Mouse (Mus musculus): ENCODE measurements around the gene Nans. TPM values are rescaled to one million over a fixed set of nuclear protein-coding genes. Genes with fewer than 3 reads are reported as not detected.

Gene Nans
- polyA plus RNA-seq, 1 experiment from 2014 or later: 81.3 TPM

DNA sequence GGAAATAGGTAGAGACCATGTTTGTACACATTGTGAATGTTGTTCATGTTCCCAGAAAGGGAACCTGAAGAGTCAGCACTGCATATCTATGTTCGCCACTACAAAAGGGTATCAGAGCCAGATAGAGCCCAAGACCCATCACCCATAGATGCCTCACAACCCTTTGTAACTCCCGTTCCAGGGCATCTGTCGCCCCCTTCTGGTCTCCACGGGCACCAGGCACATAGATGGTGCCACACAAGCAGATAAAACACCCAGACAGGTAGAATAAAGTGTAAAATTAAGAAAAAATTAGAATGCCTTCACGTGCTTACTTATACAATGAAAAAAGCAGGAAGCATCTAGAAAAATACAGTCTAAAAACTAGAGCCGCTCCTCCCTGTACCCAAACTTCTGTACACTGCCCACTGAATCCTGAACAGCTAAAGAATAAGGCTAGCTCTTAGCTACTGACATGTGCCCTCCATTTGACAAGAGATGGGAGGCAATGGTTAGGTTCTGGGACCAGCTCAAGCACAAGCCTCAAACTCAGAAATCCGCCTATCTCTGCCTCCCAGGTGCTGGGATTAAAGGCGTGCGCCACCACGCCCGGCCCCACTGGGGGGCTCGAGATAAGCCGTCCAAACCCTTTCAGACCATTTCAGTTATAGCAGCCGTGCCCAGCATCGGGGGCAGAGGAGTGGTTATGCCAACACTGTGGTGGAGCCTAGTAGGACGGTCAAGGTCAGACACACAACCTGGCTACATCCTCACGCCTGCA, 37.9 kb downstream of the Nans start:
- Histone ChIP-seq H3K27ac (ENCODE audit: low read depth, low read length) (no peak overlapping the region), H3K4me2 (replicated peaks; ENCODE audit: low read depth) (peak overlapping the region; percentile 69), H3K4me3 (ENCODE audit: low read depth, low read length) (peak overlapping the region; percentile 29), H3K9me3 (ENCODE audit: control insufficient read depth) (no peaks in the 10 kb centered on the region), H3K27me3 (replicated peaks; ENCODE audit: control insufficient read depth, insufficient read depth, low read length) (no peaks in the 10 kb centered on the region), H3K9ac (ENCODE audit: low read depth, low read length) (0 out of 2 replicates have a peak overlapping the region, but pooled peaks have one; percentile 40), H3K36me3 (ENCODE audit: control insufficient read depth, insufficient read depth) (peaks cover 14% of the 10 kb centered on the region), H3K4me1 (replicated peaks; ENCODE audit: control insufficient read depth, insufficient read depth, low read length) (0 out of 2 replicates have a peak, but pooled peaks cover 3% of the 10 kb centered on the region)
- peak; percentile 67 for TF ChIP-seq CTCF (IDR thresholded peaks at IDR 0.05; ENCODE audit: low read depth)
- peak; percentile 17 for ATAC-seq
- WGBS: 39% methylated on average over 17 of the region's 17 CpGs

DNA sequence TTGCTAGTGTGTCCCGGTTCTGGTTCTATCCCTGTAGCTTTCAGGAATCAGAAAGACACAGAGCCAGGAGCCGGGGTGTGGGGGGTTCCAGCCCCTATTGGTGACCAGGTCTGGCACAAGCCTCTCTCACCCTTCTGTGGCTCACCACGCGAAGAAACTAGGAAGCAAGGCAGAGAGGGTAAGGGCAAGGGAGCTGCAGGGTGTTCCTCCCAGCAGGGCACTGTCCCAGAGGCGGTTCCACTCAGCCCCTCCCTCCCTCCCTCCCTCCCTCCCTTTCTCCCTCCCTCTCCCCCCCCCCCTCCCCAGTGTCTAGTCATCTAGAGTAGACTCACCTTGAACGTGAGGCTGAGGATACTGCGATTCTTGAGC, 38.5 kb downstream of the Nans start:
- Histone ChIP-seq H3K27me3 (replicated peaks; ENCODE audit: control insufficient read depth, insufficient read depth, low read length) (no peaks in the 10 kb centered on the region), H3K4me1 (replicated peaks; ENCODE audit: control insufficient read depth, insufficient read depth, low read length) (0 out of 2 replicates have a peak, but pooled peaks cover 3% of the 10 kb centered on the region), H3K9ac (ENCODE audit: low read depth, low read length) (peak overlapping the region; percentile 40; the same call in 1 of the 2 replicates), H3K9me3 (ENCODE audit: control insufficient read depth) (no peaks in the 10 kb centered on the region), H3K4me2 (replicated peaks; ENCODE audit: low read depth) (peak overlapping the region; percentile 69), H3K36me3 (ENCODE audit: control insufficient read depth, insufficient read depth) (peaks cover 9% of the 10 kb centered on the region), H3K27ac (ENCODE audit: low read depth, low read length) (no peak overlapping the region), H3K4me3 (ENCODE audit: low read depth, low read length) (peak overlapping the region; percentile 29)
- WGBS: 5% methylated on average over 7 of the region's 7 CpGs
- peak; percentile 50 for ATAC-seq
- no peak for TF ChIP-seq CTCF (IDR thresholded peaks at IDR 0.05; ENCODE audit: low read depth)

DNA sequence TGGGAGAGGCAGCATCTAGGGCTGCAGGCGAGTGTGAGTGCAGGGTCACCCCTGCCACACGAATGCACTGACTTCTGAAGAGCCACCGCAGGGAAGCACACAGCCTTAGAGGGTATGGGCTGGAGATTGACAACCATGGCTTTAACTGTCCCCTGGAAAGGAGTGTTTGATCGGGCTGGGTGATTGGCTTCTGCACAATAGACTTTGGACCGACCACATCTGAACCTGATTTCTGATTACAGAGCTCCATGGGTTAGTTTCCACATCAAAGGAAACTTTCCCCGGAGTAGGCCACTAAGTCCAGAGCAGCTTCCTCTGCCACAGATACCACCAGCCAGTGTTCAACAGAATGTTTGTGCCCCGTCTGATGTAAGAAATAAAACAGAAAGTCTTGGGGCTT, 40.7 kb downstream of the Nans start:
- Histone ChIP-seq H3K4me3 (ENCODE audit: low read depth, low read length) (no peak overlapping the region), H3K4me2 (replicated peaks; ENCODE audit: low read depth) (0 out of 2 replicates have a peak overlapping the region, but pooled peaks have one; percentile 17), H3K9me3 (ENCODE audit: control insufficient read depth) (no peaks in the 10 kb centered on the region), H3K9ac (ENCODE audit: low read depth, low read length) (no peak overlapping the region), H3K27me3 (replicated peaks; ENCODE audit: control insufficient read depth, insufficient read depth, low read length) (0 out of 2 replicates have a peak, but pooled peaks cover 4% of the 10 kb centered on the region), H3K4me1 (replicated peaks; ENCODE audit: control insufficient read depth, insufficient read depth, low read length) (0 out of 2 replicates have a peak, but pooled peaks cover 3% of the 10 kb centered on the region), H3K27ac (ENCODE audit: low read depth, low read length) (peak overlapping the region; percentile 15; the same call in 1 of the 2 replicates), H3K36me3 (ENCODE audit: control insufficient read depth, insufficient read depth) (no peaks in the 10 kb centered on the region)
- peak; percentile 52 for ATAC-seq
- WGBS: 33% methylated on average over 7 of the region's 7 CpGs
- TF ChIP-seq CTCF (IDR thresholded peaks at IDR 0.05; ENCODE audit: low read depth): no peak

DNA sequence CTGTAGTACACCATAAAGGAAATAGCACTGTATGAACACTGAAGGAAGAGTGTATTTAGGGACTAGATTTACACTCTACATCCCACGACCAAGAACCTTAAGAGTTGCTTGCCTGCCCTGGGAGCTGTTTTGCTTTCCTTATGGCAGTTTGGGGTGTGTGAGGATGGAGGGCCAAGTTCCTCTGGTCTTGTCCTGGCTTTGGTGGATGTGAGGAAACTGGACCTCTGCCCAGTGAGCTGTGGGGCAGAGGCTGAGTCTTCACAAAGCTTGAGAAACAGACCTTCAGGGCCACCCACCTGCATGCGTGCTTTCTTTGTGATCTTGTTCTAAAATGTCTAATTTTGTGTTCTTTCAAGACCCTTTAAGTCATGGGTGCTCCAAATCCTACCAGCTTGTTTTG, 43.5 kb downstream of the Nans start:
- Histone ChIP-seq H3K27me3 (replicated peaks; ENCODE audit: control insufficient read depth, insufficient read depth, low read length) (0 out of 2 replicates have a peak, but pooled peaks cover 4% of the 10 kb centered on the region), H3K36me3 (ENCODE audit: control insufficient read depth, insufficient read depth) (no peaks in the 10 kb centered on the region), H3K9me3 (ENCODE audit: control insufficient read depth) (no peaks in the 10 kb centered on the region), H3K9ac (ENCODE audit: low read depth, low read length) (no peak overlapping the region), H3K4me1 (replicated peaks; ENCODE audit: control insufficient read depth, insufficient read depth, low read length) (0 out of 2 replicates have a peak, but pooled peaks cover 3% of the 10 kb centered on the region), H3K4me2 (replicated peaks; ENCODE audit: low read depth) (no peak overlapping the region), H3K4me3 (ENCODE audit: low read depth, low read length) (no peak overlapping the region), H3K27ac (ENCODE audit: low read depth, low read length) (no peak overlapping the region)
- 83% methylated on average over 2 of the region's 2 CpGs for WGBS
- ATAC-seq: no peak
- TF ChIP-seq CTCF (IDR thresholded peaks at IDR 0.05; ENCODE audit: low read depth): no peak

DNA sequence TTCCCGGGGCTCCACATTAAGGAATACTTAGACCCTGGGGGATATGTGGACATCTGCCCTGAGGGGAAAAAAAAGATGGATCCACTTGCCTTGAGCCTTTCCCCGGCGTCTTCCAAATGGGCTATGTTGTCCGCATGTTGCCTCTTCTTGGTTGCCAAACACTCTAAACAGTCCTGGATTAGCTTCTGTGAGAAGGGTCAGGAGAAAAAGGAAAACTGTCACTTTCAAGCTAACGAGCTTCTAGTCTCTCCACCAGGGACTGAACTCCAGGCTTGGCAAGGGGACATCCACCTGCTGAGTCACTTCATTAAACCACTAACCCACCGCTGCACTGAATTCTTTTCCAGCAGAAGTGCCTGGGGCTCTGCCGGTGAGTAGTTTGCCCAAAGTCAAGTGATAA, 43.9 kb downstream of the Nans start:
- Histone ChIP-seq H3K27ac (ENCODE audit: low read depth, low read length) (no peak overlapping the region), H3K36me3 (ENCODE audit: control insufficient read depth, insufficient read depth) (no peaks in the 10 kb centered on the region), H3K9ac (ENCODE audit: low read depth, low read length) (no peak overlapping the region), H3K4me1 (replicated peaks; ENCODE audit: control insufficient read depth, insufficient read depth, low read length) (0 out of 2 replicates have a peak, but pooled peaks cover 3% of the 10 kb centered on the region), H3K4me3 (ENCODE audit: low read depth, low read length) (no peak overlapping the region), H3K9me3 (ENCODE audit: control insufficient read depth) (no peaks in the 10 kb centered on the region), H3K4me2 (replicated peaks; ENCODE audit: low read depth) (no peak overlapping the region), H3K27me3 (replicated peaks; ENCODE audit: control insufficient read depth, insufficient read depth, low read length) (0 out of 2 replicates have a peak, but pooled peaks cover 4% of the 10 kb centered on the region)
- ATAC-seq: no peak
- WGBS: 88% methylated on average over 7 of the region's 7 CpGs
- no peak for TF ChIP-seq CTCF (IDR thresholded peaks at IDR 0.05; ENCODE audit: low read depth)

DNA sequence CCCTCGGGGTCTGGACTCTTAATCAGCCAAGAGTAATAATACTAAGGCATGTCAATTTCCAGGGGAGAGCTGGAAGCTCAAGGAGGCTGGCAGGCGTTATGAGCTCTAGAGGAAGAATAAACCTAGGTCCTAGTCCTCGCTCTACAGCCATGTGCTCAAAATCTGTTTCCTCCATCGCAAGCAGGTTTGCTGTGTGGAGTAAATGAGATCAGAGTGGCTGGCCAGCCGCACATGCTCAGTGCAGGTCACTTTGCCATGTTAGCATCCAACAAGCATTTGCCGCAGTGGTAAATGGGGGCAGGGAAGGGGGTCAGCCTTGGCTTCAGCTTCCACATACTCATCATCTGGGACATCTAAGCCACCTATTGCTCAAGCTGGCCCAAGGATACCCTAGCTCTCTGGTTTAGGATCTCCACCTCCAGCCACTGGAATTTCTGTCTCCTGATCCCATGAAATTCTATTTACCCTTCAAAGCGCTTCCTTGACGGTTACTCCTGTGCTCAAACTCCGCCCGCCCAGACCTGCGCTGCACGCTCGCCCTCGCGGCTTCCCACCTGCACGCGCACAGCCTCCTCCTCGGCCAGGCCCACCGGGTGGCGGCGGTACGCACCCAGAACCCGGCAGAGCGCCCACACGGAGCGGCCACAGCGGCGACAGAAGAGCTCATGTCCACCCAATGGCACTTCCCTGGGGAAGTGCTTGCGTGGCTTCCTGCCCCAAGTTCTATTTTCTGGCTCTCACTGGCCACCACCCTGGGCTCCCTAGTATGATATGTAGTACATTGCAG, 45.1 kb downstream of the Nans start:
- Histone ChIP-seq H3K9me3 (ENCODE audit: control insufficient read depth) (no peaks in the 10 kb centered on the region), H3K4me2 (replicated peaks; ENCODE audit: low read depth) (peak overlapping the region; percentile 86), H3K4me3 (ENCODE audit: low read depth, low read length) (peak overlapping the region; percentile 72), H3K9ac (ENCODE audit: low read depth, low read length) (peak overlapping the region; percentile 37; the same call in 1 of the 2 replicates), H3K4me1 (replicated peaks; ENCODE audit: control insufficient read depth, insufficient read depth, low read length) (0 out of 2 replicates have a peak, but pooled peaks cover 3% of the 10 kb centered on the region), H3K27me3 (replicated peaks; ENCODE audit: control insufficient read depth, insufficient read depth, low read length) (0 out of 2 replicates have a peak, but pooled peaks cover 4% of the 10 kb centered on the region), H3K36me3 (ENCODE audit: control insufficient read depth, insufficient read depth) (peaks cover 11% of the 10 kb centered on the region; the same call in 1 of the 2 replicates), H3K27ac (ENCODE audit: low read depth, low read length) (peak overlapping the region; percentile 84)
- WGBS: 9% methylated on average over 29 of the region's 29 CpGs
- TF ChIP-seq CTCF (IDR thresholded peaks at IDR 0.05; ENCODE audit: low read depth): peak; percentile 35; the same call in 1 of the 2 replicates
- 0 out of 2 replicates have a peak, but pooled peaks have one; percentile 23 for ATAC-seq

Data from intestine, postnatal 0 days (tissue).